Mouse (Mus musculus) megakaryocyte, adult 5-6 weeks (primary cell): ENCODE results near the gene Hoxd1. TPM values are rescaled to one million over a fixed set of nuclear protein-coding genes. Genes with fewer than 3 reads are reported as not detected.

ENCODE experiments used
- ATAC-seq: 2 replicates; pipeline ENCODE4 v1.8.0; 2016; ENCODE audit warnings: mild to moderate bottlenecking, inconsistent platforms; ENCODE audit not compliant: poor library complexity, severe bottlenecking
- total RNA-seq, 2 experiments: library from RNA; stranded (forward) in 1 of 2; stranded (reverse) in 1 of 2; fragments of 153-499, 151-499 nt in 1 of 2; fragments of 221-1000, 200-1000 nt in 1 of 2; gene quantifications; 2 replicates each; pipeline versions ENCODE4 v1.2.3 to v1.2.4; 2015 to 2017

Hoxd1 gene
- total RNA-seq, 2 experiments from 2014 or later, result not detected

GRCm38 (mm10) chr2:74747661-74748141 lies 15.1 kb upstream of the Hoxd1 start:
- ATAC-seq, result no peak

GRCm38 (mm10) chr2:74748436-74748995 lies 14.3 kb upstream of the Hoxd1 start:
- no peak for ATAC-seq

- ATAC-seq, result 0 out of 2 replicates have a peak, but pooled peaks have one; percentile 27
These were observed 13.3 kb upstream of the Hoxd1 start for GRCm38 (mm10) chr2:74749337-74750121.

GRCm38 (mm10) chr2:74750731-74751250 lies 12.0 kb upstream of the Hoxd1 start:
- no peak for ATAC-seq

- ATAC-seq, result no peak
These were observed 10.9 kb upstream of the Hoxd1 start for GRCm38 (mm10) chr2:74751861-74752260.

GRCm38 (mm10) chr2:74752431-74753174 lies 10.2 kb upstream of the Hoxd1 start:
- ATAC-seq, result no peak

GRCm38 (mm10) chr2:74753175-74753523 lies 9.6 kb upstream of the Hoxd1 start:
- ATAC-seq, result no peak

GRCm38 (mm10) chr2:74753711-74754110 lies 9.1 kb upstream of the Hoxd1 start:
- no peak for ATAC-seq

GRCm38 (mm10) chr2:74760146-74760545 lies 2.6 kb upstream of the Hoxd1 start:
- no peak for ATAC-seq

GRCm38 (mm10) chr2:74761941-74762340 lies 839 bp upstream of the Hoxd1 start:
- ATAC-seq, result no peak

GRCm38 (mm10) chr2:74763245-74763735 lies 510 bp downstream of the Hoxd1 start:
- ATAC-seq, result no peak

GRCm38 (mm10) chr2:74763976-74764375 lies 1.2 kb downstream of the Hoxd1 start:
- no peak for ATAC-seq

- no peak for ATAC-seq
These were observed 11.6 kb downstream of the Hoxd1 start for GRCm38 (mm10) chr2:74774359-74774758.

GRCm38 (mm10) chr2:74777536-74778275 lies 14.9 kb downstream of the Hoxd1 start:
- ATAC-seq, result no peak

GRCm38 (mm10) chr2:74781386-74781785 lies 18.6 kb downstream of the Hoxd1 start:
- no peak for ATAC-seq

GRCm38 (mm10) chr2:74795531-74795930 lies 32.8 kb downstream of the Hoxd1 start:
- no peak for ATAC-seq

- no peak for ATAC-seq
These were observed 45.7 kb downstream of the Hoxd1 start for GRCm38 (mm10) chr2:74808431-74808830.
